Mouse (Mus musculus) G1E (cell line): Measurements from ENCODE around the gene Cenpa.

Experiments
- CTCF ChIP-seq: IDR thresholded peaks from 2 replicates; pipeline ENCODE4 v1.5.1; 2012; ENCODE audit warnings: low read depth, low read length, inconsistent platforms, mixed read lengths
- GATA1 ChIP-seq: IDR thresholded peaks from 2 replicates; pipeline ENCODE4 v1.6.1; 2012; ENCODE audit warnings: borderline replicate concordance, low read length, inconsistent platforms, mixed read lengths
- GATA2 ChIP-seq: IDR thresholded peaks from 2 replicates; pipeline ENCODE4 v1.6.1; 2012; ENCODE audit warnings: low read depth, low read length, inconsistent platforms, borderline replicate concordance
- POLR2AphosphoS5 ChIP-seq: IDR thresholded peaks from 2 replicates; pipeline ENCODE4 v1.6.1; 2012; ENCODE audit warnings: low read depth, low read length, inconsistent platforms; ENCODE audit not compliant: insufficient replicate concordance
- TAL1 ChIP-seq: conservative IDR thresholded peaks from 2 replicates; pipeline ENCODE4 v1.6.1; 2012; ENCODE audit warnings: low read depth, low read length, inconsistent platforms, mixed read lengths

- TF ChIP-seq TAL1 (no peak), CTCF (no peak), POLR2AphosphoS5 (no peak), GATA1 (no peak), GATA2 (no peak)
Measured at GRCm38 (mm10) chr5:30665968-30666367, 609 bp upstream of the Cenpa start.
